Mouse (Mus musculus): Measurements from ENCODE around the gene Ang6.
"Not testable (repeated sequence)": the region's sequence is repeated elsewhere in the genome, so short reads cannot be mapped to it uniquely, and the experiment has no call there.

Gene Ang6

GRCm38 (mm10) chr14:44002169-44002568 lies at the start of gene Ang6:
Gene Ang6 (minus strand): TSS chr14:44002269.
- no peak for DNase-seq

GRCm38 (mm10) chr14:44046567-44046966 lies 44.5 kb upstream of the Ang6 start:
- not testable (repeated sequence) for DNase-seq

- not testable (repeated sequence) for DNase-seq
These were observed 29.8 kb upstream of the Ang6 start for GRCm38 (mm10) chr14:44031828-44032227.

GRCm38 (mm10) chr14:44009686-44010085 lies 7.6 kb upstream of the Ang6 start:
- DNase-seq: not testable (repeated sequence)

GRCm38 (mm10) chr14:44008021-44008420 lies 6.0 kb upstream of the Ang6 start:
- not testable (repeated sequence) for DNase-seq

GRCm38 (mm10) chr14:44001600-44001999 lies 469 bp downstream of the Ang6 start:
- no peak for DNase-seq

- not testable (repeated sequence) for DNase-seq
These were observed 3.5 kb downstream of the Ang6 start for GRCm38 (mm10) chr14:43998455-43999000.

GRCm38 (mm10) chr14:43987404-43987803 lies 14.7 kb downstream of the Ang6 start:
- peak; percentile 44 to 74 for DNase-seq

GRCm38 (mm10) chr14:43986147-43986546 lies 15.9 kb downstream of the Ang6 start:
- no peak for DNase-seq

- DNase-seq: peak; percentile 9 to 48
These were observed 18.2 kb downstream of the Ang6 start for GRCm38 (mm10) chr14:43983897-43984296.

- no peak for DNase-seq
These were observed 18.6 kb downstream of the Ang6 start for GRCm38 (mm10) chr14:43983454-43983853.

GRCm38 (mm10) chr14:43956769-43957168 lies 45.3 kb downstream of the Ang6 start, which contains the start of gene Ang5:
Gene Ang5 (plus strand): TSS chr14:43957069.
- DNase-seq: not testable (repeated sequence)

GRCm38 (mm10) chr14:43955074-43955473 lies 47.0 kb downstream of the Ang6 start:
- not testable (repeated sequence) for DNase-seq

GRCm38 (mm10) chr14:43953382-43953781 lies 48.7 kb downstream of the Ang6 start:
- DNase-seq: not testable (repeated sequence)
